Mouse (Mus musculus): ENCODE results near the gene Wbp1l. TPM values are rescaled to one million over a fixed set of nuclear protein-coding genes. Genes with fewer than 3 reads are reported as not detected.

The Wbp1l gene
- polyA plus RNA-seq, 1 experiment, result 24.5 TPM

- Histone ChIP-seq H3K27ac (ENCODE audit: insufficient read depth, low read length) (no peak overlapping the region), H3K36me3 (ENCODE audit: control insufficient read depth, insufficient read depth, low read length, poor library complexity, severe bottlenecking) (no peaks in the 10 kb centered on the region), H3K9me3 (replicated peaks; ENCODE audit: control insufficient read depth, insufficient read depth, low read length, poor library complexity, severe bottlenecking) (no peaks in the 10 kb centered on the region), H3K4me3 (ENCODE audit: low read depth, low read length) (no peak overlapping the region), H3K9ac (ENCODE audit: low read depth, poor library complexity, severe bottlenecking) (no peak overlapping the region), H3K4me1 (ENCODE audit: control insufficient read depth, insufficient read depth, low read length) (no peaks in the 10 kb centered on the region), H3K27me3 (ENCODE audit: control insufficient read depth, insufficient read depth, low read length, poor library complexity, severe bottlenecking) (no peaks in the 10 kb centered on the region)
- TF ChIP-seq EP300 (IDR thresholded peaks at IDR 0.05; ENCODE audit: insufficient read depth, low read depth, low read length), result no peak
- TF ChIP-seq CTCF (IDR thresholded peaks at IDR 0.05; ENCODE audit: low read depth, low read length), result no peak
- TF ChIP-seq POLR2A (IDR thresholded peaks at IDR 0.05; ENCODE audit: insufficient read depth, low read length), result no peak
Measured at GRCm38 (mm10) chr19:46669802-46670201, 70.9 kb downstream of the Wbp1l start.

- Histone ChIP-seq H3K36me3 (ENCODE audit: control insufficient read depth, insufficient read depth, low read length, poor library complexity, severe bottlenecking) (no peaks in the 10 kb centered on the region), H3K27me3 (ENCODE audit: control insufficient read depth, insufficient read depth, low read length, poor library complexity, severe bottlenecking) (no peaks in the 10 kb centered on the region), H3K4me1 (ENCODE audit: control insufficient read depth, insufficient read depth, low read length) (no peaks in the 10 kb centered on the region), H3K27ac (ENCODE audit: insufficient read depth, low read length) (no peak overlapping the region), H3K9me3 (replicated peaks; ENCODE audit: control insufficient read depth, insufficient read depth, low read length, poor library complexity, severe bottlenecking) (no peaks in the 10 kb centered on the region), H3K4me3 (ENCODE audit: low read depth, low read length) (no peak overlapping the region), H3K9ac (ENCODE audit: low read depth, poor library complexity, severe bottlenecking) (no peak overlapping the region)
- TF ChIP-seq CTCF (IDR thresholded peaks at IDR 0.05; ENCODE audit: low read depth, low read length) (peak; percentile 93), POLR2A (IDR thresholded peaks at IDR 0.05; ENCODE audit: insufficient read depth, low read length) (no peak)
Measured at GRCm38 (mm10) chr19:46670691-46671090, 71.8 kb downstream of the Wbp1l start.

GRCm38 (mm10) chr19:46672766-46673418, 74.0 kb downstream of the Wbp1l start, which contains the start of gene Cyp17a1:
Gene Cyp17a1, minus strand, starts transcription at chr19:46673172.
- Histone ChIP-seq H3K4me1 (ENCODE audit: control insufficient read depth, insufficient read depth, low read length) (no peaks in the 10 kb centered on the region), H3K27ac (ENCODE audit: insufficient read depth, low read length) (no peak within 1 kb of the TSS), H3K9me3 (replicated peaks; ENCODE audit: control insufficient read depth, insufficient read depth, low read length, poor library complexity, severe bottlenecking) (no peaks in the 10 kb centered on the region), H3K36me3 (ENCODE audit: control insufficient read depth, insufficient read depth, low read length, poor library complexity, severe bottlenecking) (no peaks in the 10 kb centered on the region), H3K27me3 (ENCODE audit: control insufficient read depth, insufficient read depth, low read length, poor library complexity, severe bottlenecking) (no peaks in the 10 kb centered on the region), H3K4me3 (ENCODE audit: low read depth, low read length) (no peak within 1 kb of the TSS), H3K9ac (ENCODE audit: low read depth, poor library complexity, severe bottlenecking) (no peak within 1 kb of the TSS)
- no peak for TF ChIP-seq EP300 (IDR thresholded peaks at IDR 0.05; ENCODE audit: insufficient read depth, low read depth, low read length)
- no peak for TF ChIP-seq POLR2A (IDR thresholded peaks at IDR 0.05; ENCODE audit: insufficient read depth, low read length)
- TF ChIP-seq CTCF (IDR thresholded peaks at IDR 0.05; ENCODE audit: low read depth, low read length), result no peak

GRCm38 (mm10) chr19:46675641-46676040, 76.8 kb downstream of the Wbp1l start:
- H3K27me3 ChIP-seq (ENCODE audit: control insufficient read depth, insufficient read depth, low read length, poor library complexity, severe bottlenecking), result no peaks in the 10 kb centered on the region
- no peak overlapping the region for H3K4me3 ChIP-seq (ENCODE audit: low read depth, low read length)
- no peaks in the 10 kb centered on the region for H3K4me1 ChIP-seq (ENCODE audit: control insufficient read depth, insufficient read depth, low read length)
- H3K9ac ChIP-seq (ENCODE audit: low read depth, poor library complexity, severe bottlenecking), result no peak overlapping the region
- H3K9me3 ChIP-seq (replicated peaks; ENCODE audit: control insufficient read depth, insufficient read depth, low read length, poor library complexity, severe bottlenecking), result no peaks in the 10 kb centered on the region
- H3K27ac ChIP-seq (ENCODE audit: insufficient read depth, low read length), result no peak overlapping the region
- no peaks in the 10 kb centered on the region for H3K36me3 ChIP-seq (ENCODE audit: control insufficient read depth, insufficient read depth, low read length, poor library complexity, severe bottlenecking)
- TF ChIP-seq EP300 (IDR thresholded peaks at IDR 0.05; ENCODE audit: insufficient read depth, low read depth, low read length) (no peak), CTCF (IDR thresholded peaks at IDR 0.05; ENCODE audit: low read depth, low read length) (no peak), POLR2A (IDR thresholded peaks at IDR 0.05; ENCODE audit: insufficient read depth, low read length) (no peak)

- no peaks in the 10 kb centered on the region for H3K9me3 ChIP-seq (replicated peaks; ENCODE audit: control insufficient read depth, insufficient read depth, low read length, poor library complexity, severe bottlenecking)
Measured at GRCm38 (mm10) chr19:46679720-46680383, 81.0 kb downstream of the Wbp1l start.

More at GRCm38 (mm10) chr19:46679720-46680383, 81.0 kb downstream of the Wbp1l start:
- H3K36me3 ChIP-seq (ENCODE audit: control insufficient read depth, insufficient read depth, low read length, poor library complexity, severe bottlenecking), result no peaks in the 10 kb centered on the region
- H3K27ac ChIP-seq (ENCODE audit: insufficient read depth, low read length), result no peak overlapping the region
- H3K27me3 ChIP-seq (ENCODE audit: control insufficient read depth, insufficient read depth, low read length, poor library complexity, severe bottlenecking), result no peaks in the 10 kb centered on the region
- no peaks in the 10 kb centered on the region for H3K4me1 ChIP-seq (ENCODE audit: control insufficient read depth, insufficient read depth, low read length)
- TF ChIP-seq CTCF (IDR thresholded peaks at IDR 0.05; ENCODE audit: low read depth, low read length), result no peak
- no peak for TF ChIP-seq POLR2A (IDR thresholded peaks at IDR 0.05; ENCODE audit: insufficient read depth, low read length)
- TF ChIP-seq EP300 (IDR thresholded peaks at IDR 0.05; ENCODE audit: insufficient read depth, low read depth, low read length), result no peak
- no peak overlapping the region for H3K4me3 ChIP-seq (ENCODE audit: low read depth, low read length)
- no peak overlapping the region for H3K9ac ChIP-seq (ENCODE audit: low read depth, poor library complexity, severe bottlenecking)
